In genomic region chr17:72922206-72922605, GRCm38 (mm10) we compare ENCODE assay signal across 12 mouse cellular contexts. TPM values are rescaled to one million over a fixed set of nuclear protein-coding genes. Genes with fewer than 3 reads are reported as not detected.
DNase-seq lines count a peak whose midpoint lies in the region; ATAC-seq and TF ChIP-seq lines count a peak whose summit lies in the region.
"Had no signal": no experiment of that assay in that cellular context is flagged by ENCODE, and none has a peak within 500 bp of the region (broad histone marks: within the 10 kb centered on the region; RNA-seq: fewer than 3 reads in every experiment).

No protein-coding gene starts in this region.

- peaks cover 64% of the 10 kb centered on the region for H3K36me3 ChIP-seq in heart, embryonic 12.5 days
- H3K36me3 ChIP-seq in lung, postnatal 0 days (ENCODE audit: insufficient read depth, low read length) = no peaks in the 10 kb centered on the region; the same call in 1 of the 2 replicates
- H3K36me3 ChIP-seq in heart, postnatal 0 days (replicated peaks; ENCODE audit: control insufficient read depth, insufficient read depth, low read length) = peaks cover 61% of the 10 kb centered on the region
- peaks cover 33% of the 10 kb centered on the region for H3K36me3 ChIP-seq in forebrain, embryonic 13.5 days (ENCODE audit: poor library complexity, severe bottlenecking)

- 55% methylated on average over 5 of the region's 5 CpGs for WGBS in heart, embryonic 12.5 days
- 67% methylated on average over 5 of the region's 5 CpGs for WGBS in lung, postnatal 0 days
- 28% methylated on average over 5 of the region's 5 CpGs for WGBS in heart, postnatal 0 days
- 73% methylated on average over 5 of the region's 5 CpGs for WGBS in forebrain, embryonic 13.5 days

- peak overlapping the region; percentile 90 for H3K9ac ChIP-seq in heart, embryonic 12.5 days
- H3K9ac ChIP-seq in lung, postnatal 0 days (replicated peaks; ENCODE audit: low read depth) = peak overlapping the region; percentile 12; the same call in 1 of the 2 replicates
- H3K9ac ChIP-seq in heart, postnatal 0 days (replicated peaks; ENCODE audit: low read depth, low read length) = peak overlapping the region; percentile 66
- no peak overlapping the region for H3K9ac ChIP-seq in forebrain, embryonic 13.5 days
- H3K9ac ChIP-seq: forebrain, postnatal 0 days had no signal

- ATAC-seq in heart, embryonic 12.5 days (ENCODE audit: insufficient number of reproducible peaks, low FRiP score) = no peak
- ATAC-seq in lung, postnatal 0 days = no peak
- no peak for ATAC-seq in heart, postnatal 0 days (ENCODE audit: insufficient read depth, low read depth)
- no peak for ATAC-seq in forebrain, embryonic 13.5 days
- ATAC-seq: forebrain, postnatal 0 days had no signal

- peak overlapping the region; percentile 85 for H3K27ac ChIP-seq in heart, embryonic 12.5 days (ENCODE audit: poor library complexity, severe bottlenecking)
- peak overlapping the region; percentile 17; the same call in 1 of the 2 replicates for H3K27ac ChIP-seq in lung, postnatal 0 days (ENCODE audit: low read length)
- peak overlapping the region; percentile 96 for H3K27ac ChIP-seq in heart, postnatal 0 days (ENCODE audit: low read depth)
- no peak overlapping the region for H3K27ac ChIP-seq in forebrain, embryonic 13.5 days

- TF ChIP-seq EP300 in lung, postnatal 0 days (IDR thresholded peaks at IDR 0.05) = no peak
- no peak for TF ChIP-seq EP300 in heart, postnatal 0 days (IDR thresholded peaks at IDR 0.05; ENCODE audit: low read depth)

- H3K4me1 ChIP-seq in heart, embryonic 12.5 days (replicated peaks) = peaks cover 70% of the 10 kb centered on the region
- H3K4me1 ChIP-seq in lung, postnatal 0 days (ENCODE audit: insufficient read depth, low read depth, low read length) = peaks cover 6% of the 10 kb centered on the region; the same call in 1 of the 2 replicates
- peaks cover 56% of the 10 kb centered on the region for H3K4me1 ChIP-seq in heart, postnatal 0 days (ENCODE audit: control insufficient read depth, insufficient read depth)
- H3K4me1 ChIP-seq in forebrain, embryonic 13.5 days = peaks cover 76% of the 10 kb centered on the region

- H3K9me3 ChIP-seq in heart, embryonic 12.5 days (replicated peaks) = no peaks in the 10 kb centered on the region
- no peaks in the 10 kb centered on the region for H3K9me3 ChIP-seq in lung, postnatal 0 days (ENCODE audit: low read length)
- H3K9me3 ChIP-seq in heart, postnatal 0 days (replicated peaks; ENCODE audit: control insufficient read depth, low read length) = no peaks in the 10 kb centered on the region
- no peaks in the 10 kb centered on the region for H3K9me3 ChIP-seq in forebrain, embryonic 13.5 days (replicated peaks)

- peak overlapping the region; percentile 93 for H3K4me3 ChIP-seq in heart, embryonic 12.5 days
- peak overlapping the region; percentile 31 for H3K4me3 ChIP-seq in lung, postnatal 0 days (ENCODE audit: low read depth, low read length)
- H3K4me3 ChIP-seq in heart, postnatal 0 days (ENCODE audit: low read depth, low read length) = peak overlapping the region; percentile 82
- no peak overlapping the region for H3K4me3 ChIP-seq in forebrain, embryonic 13.5 days

- DNase-seq in heart, adult 18-20 months = no peak
- no peak for DNase-seq in lung, postnatal 0 days (ENCODE audit: low spot score)
- DNase-seq in lung, postnatal 14 days = no peak
- DNase-seq in heart, postnatal 0 days (ENCODE audit: low spot score) = no peak
- peak; percentile 35 for DNase-seq in naive thymus-derived CD4-positive, alpha-beta T cell, adult 2 months (ENCODE audit: low read depth)
- no peak for DNase-seq in right cerebral cortex, postnatal 25 days
- DNase-seq: embryo, embryonic 11 days; forebrain, postnatal 0 days; left cerebral cortex, postnatal 4 days; thymus, postnatal 36 days had no signal

- H3K4me2 ChIP-seq in heart, embryonic 12.5 days = peak overlapping the region; percentile 91
- H3K4me2 ChIP-seq in lung, postnatal 0 days (replicated peaks; ENCODE audit: low read depth, low read length) = peak overlapping the region; percentile 50
- peak overlapping the region; percentile 90 for H3K4me2 ChIP-seq in heart, postnatal 0 days (ENCODE audit: low read depth, low read length)
- H3K4me2 ChIP-seq in forebrain, embryonic 13.5 days = no peak overlapping the region

- 0 out of 2 replicates have a peak, but pooled peaks have one; percentile 20 for TF ChIP-seq CTCF in lung, postnatal 0 days (IDR thresholded peaks at IDR 0.05)
- no peak for TF ChIP-seq CTCF in heart, postnatal 0 days (IDR thresholded peaks at IDR 0.05; ENCODE audit: low read depth)

- no peaks in the 10 kb centered on the region for H3K27me3 ChIP-seq in heart, embryonic 12.5 days (replicated peaks)
- no peaks in the 10 kb centered on the region for H3K27me3 ChIP-seq in lung, postnatal 0 days (replicated peaks; ENCODE audit: insufficient read depth, low read length)
- no peaks in the 10 kb centered on the region for H3K27me3 ChIP-seq in heart, postnatal 0 days (ENCODE audit: control insufficient read depth, insufficient read depth, low read length)
- H3K27me3 ChIP-seq in forebrain, embryonic 13.5 days = no peaks in the 10 kb centered on the region

RNA-seq across cellular contexts. Expression of gene Lbh, which starts 4.1 kb away (rescaled TPM):
- 22.6 and 23.7 TPM in 2 replicates for polyA plus RNA-seq in heart, embryonic 12.5 days (2016; fragmentation: Nextera tagmentation; extraction: Ambion mirVana)
- total RNA-seq in heart, adult 18-20 months (2021) = 100 to 1,000 TPM; 432 to 483 TPM
- 16.2 and 19.2 TPM in 2 replicates for polyA plus RNA-seq in lung, postnatal 0 days (2015; fragmentation: Nextera tagmentation; extraction: Ambion mirVana)
- 453 and 478 TPM in 2 replicates for total RNA-seq in heart, postnatal 0 days (2014; rRNA removed; ENCODE audit: low replicate concordance)
- polyA plus RNA-seq in heart, postnatal 0 days (2015; fragmentation: Nextera tagmentation; extraction: Ambion mirVana) = 28.5 and 31.1 TPM in 2 replicates
- 5.3 and 5.6 TPM in 2 replicates for polyA plus RNA-seq in forebrain, embryonic 13.5 days (2015; fragmentation: Nextera tagmentation; extraction: Ambion mirVana)
